Mouse (Mus musculus): ENCODE measurements around the gene Kcnj1.

Kcnj1 gene

GRCm38 (mm10) chr9:32394761-32395161 is 22.5 kb downstream of the Kcnj1 start:
- peak; percentile 5 for DNase-seq (ENCODE audit: low read depth, low spot score)

GRCm38 (mm10) chr9:32400212-32400611 is 27.9 kb downstream of the Kcnj1 start:
- no peak for DNase-seq (ENCODE audit: low read depth, low spot score)

- no peak for DNase-seq (ENCODE audit: low read depth, low spot score)
These were observed 28.4 kb downstream of the Kcnj1 start for GRCm38 (mm10) chr9:32400662-32401161.

GRCm38 (mm10) chr9:32405191-32405925 is 33.1 kb downstream of the Kcnj1 start:
- DNase-seq (ENCODE audit: low read depth, low spot score): peak; percentile 62

GRCm38 (mm10) chr9:32408730-32409059 is 36.4 kb downstream of the Kcnj1 start:
- DNase-seq (ENCODE audit: low read depth, low spot score): no peak

GRCm38 (mm10) chr9:32409060-32409961 is 37.0 kb downstream of the Kcnj1 start:
- no peak for DNase-seq (ENCODE audit: low read depth, low spot score)

GRCm38 (mm10) chr9:32410671-32411070 is 38.4 kb downstream of the Kcnj1 start:
- DNase-seq (ENCODE audit: low read depth, low spot score): no peak

- DNase-seq (ENCODE audit: low read depth, low spot score): no peak
These were observed 39.2 kb downstream of the Kcnj1 start for GRCm38 (mm10) chr9:32411507-32411906.

GRCm38 (mm10) chr9:32412836-32413580 is 40.7 kb downstream of the Kcnj1 start:
- DNase-seq (ENCODE audit: low read depth, low spot score): no peak

GRCm38 (mm10) chr9:32414956-32415355 is 42.7 kb downstream of the Kcnj1 start:
- DNase-seq (ENCODE audit: low read depth, low spot score): no peak

GRCm38 (mm10) chr9:32415952-32416351 is 43.7 kb downstream of the Kcnj1 start:
- no peak for DNase-seq (ENCODE audit: low read depth, low spot score)

GRCm38 (mm10) chr9:32417466-32418116 is 45.3 kb downstream of the Kcnj1 start:
- no peak for DNase-seq (ENCODE audit: low read depth, low spot score)

GRCm38 (mm10) chr9:32420711-32421110 is 48.4 kb downstream of the Kcnj1 start:
- no peak for DNase-seq (ENCODE audit: low read depth, low spot score)

- no peak for DNase-seq (ENCODE audit: low read depth, low spot score)
These were observed 53.0 kb downstream of the Kcnj1 start for GRCm38 (mm10) chr9:32425321-32425720.

- DNase-seq (ENCODE audit: low read depth, low spot score): no peak
These were observed 58.8 kb downstream of the Kcnj1 start for GRCm38 (mm10) chr9:32431061-32431460.

GRCm38 (mm10) chr9:32434241-32435213 is 62.2 kb downstream of the Kcnj1 start:
- DNase-seq (ENCODE audit: low read depth, low spot score): no peak

- no peak for DNase-seq (ENCODE audit: low read depth, low spot score)
These were observed 70.8 kb downstream of the Kcnj1 start for GRCm38 (mm10) chr9:32443115-32443514.

GRCm38 (mm10) chr9:32443817-32444216 is 71.5 kb downstream of the Kcnj1 start:
- no peak for DNase-seq (ENCODE audit: low read depth, low spot score)

GRCm38 (mm10) chr9:32444453-32445201 is 72.3 kb downstream of the Kcnj1 start:
- DNase-seq (ENCODE audit: low read depth, low spot score): no peak
